Mouse (Mus musculus) CH12.LX (cell line): ENCODE measurements around the gene Kctd12b. TPM values are rescaled to one million over a fixed set of nuclear protein-coding genes. Genes with fewer than 3 reads are reported as not detected.

Experiments
- DNase-seq: peaks from one replicate; pipeline ENCODE4 v3.0.0-alpha.2; 2013; ENCODE audit errors: extremely low read depth
- H3K27ac ChIP-seq: 2 replicates; pipeline ENCODE4 v1.5.1; 2012; ENCODE audit warnings: low read depth, mild to moderate bottlenecking, control low read depth, moderate library complexity; ENCODE audit not compliant: insufficient read depth
- H3K27me3 ChIP-seq: replicated peaks from 2 replicates; pipeline ENCODE3; 2012; ENCODE audit warnings: inconsistent platforms
- H3K36me3 ChIP-seq, 2 experiments: replicated peaks in 1 of 2; 2 replicates each; pipeline versions ENCODE3 to v1.6.1; 2012; ENCODE audit warnings: inconsistent platforms in 1 of 2, low read length in 1 of 2, mild to moderate bottlenecking in 1 of 2, mixed read lengths in 1 of 2, moderate library complexity in 1 of 2; ENCODE audit not compliant: control insufficient read depth in 1 of 2, insufficient read depth in 1 of 2
- H3K4me1 ChIP-seq, 2 experiments: 2 replicates each; pipeline ENCODE4 v1.6.1; 2012; ENCODE audit warnings: inconsistent platforms in 1 of 2, moderate library complexity in 1 of 2; ENCODE audit not compliant: insufficient read depth in 2 of 2, control insufficient read depth in 1 of 2
- H3K4me2 ChIP-seq: 2 replicates; pipeline ENCODE4 v1.6.1; 2012; ENCODE audit warnings: low read depth, mild to moderate bottlenecking, control low read depth; ENCODE audit not compliant: poor library complexity, insufficient read depth, severe bottlenecking
- H3K4me3 ChIP-seq, 3 experiments: fragments of 150-350 bp in 1 of 3; sonication (generic) in 1 of 3; replicated peaks in 1 of 3; 2 replicates each; pipeline versions ENCODE3 to v1.5.1; 2011 to 2012; ENCODE audit warnings: low read depth in 2 of 3, low read length in 2 of 3, mild to moderate bottlenecking in 2 of 3, moderate library complexity in 2 of 3, control low read depth in 1 of 3, improper control_type of control experiment in 1 of 3, inconsistent platforms in 1 of 3, mixed read lengths in 1 of 3; ENCODE audit not compliant: poor library complexity in 1 of 3
- H3K79me2 ChIP-seq: replicated peaks from 2 replicates; pipeline ENCODE4 v1.6.1; 2012; ENCODE audit warnings: mild to moderate bottlenecking, moderate library complexity; ENCODE audit not compliant: control insufficient read depth, poor library complexity, insufficient read depth, severe bottlenecking; ENCODE audit errors: extremely low read depth
- H3K9ac ChIP-seq: 2 replicates; pipeline ENCODE4 v1.6.1; 2012; ENCODE audit warnings: low read depth, mild to moderate bottlenecking, control low read depth, moderate library complexity; ENCODE audit not compliant: insufficient read depth
- H3K9me3 ChIP-seq: replicated peaks from 2 replicates; pipeline ENCODE3; 2012; ENCODE audit warnings: low read length, inconsistent platforms, mixed read lengths
- CHD1 ChIP-seq: IDR thresholded peaks from 2 replicates; pipeline ENCODE4 v1.6.1; 2012; ENCODE audit warnings: low read depth, low read length, improper control_type of control experiment, inconsistent platforms
- CTCF ChIP-seq, 2 experiments: IDR thresholded peaks in 1 of 2; conservative IDR thresholded peaks in 1 of 2; 2 replicates each; pipeline ENCODE4 v1.5.1; 2011 to 2012; ENCODE audit warnings: low read depth in 2 of 2, low read length in 2 of 2, improper control_type of control experiment in 1 of 2, inconsistent platforms in 1 of 2, mild to moderate bottlenecking in 1 of 2, moderate library complexity in 1 of 2
- HCFC1 ChIP-seq: IDR thresholded peaks from 2 replicates; pipeline ENCODE4 v1.6.1; 2012; ENCODE audit warnings: low read depth, mild to moderate bottlenecking, inconsistent platforms, low read length, improper control_type of control experiment
- KAT2A ChIP-seq: IDR thresholded peaks from 2 replicates; pipeline ENCODE4 v1.6.1; 2012; ENCODE audit warnings: low read length, improper control_type of control experiment, inconsistent platforms; ENCODE audit not compliant: insufficient replicate concordance
- NELFE ChIP-seq: IDR thresholded peaks from 2 replicates; pipeline ENCODE4 v1.6.1; 2011; ENCODE audit warnings: low read depth, low read length, improper control_type of control experiment
- POLR2A ChIP-seq: IDR thresholded peaks from 2 replicates; pipeline ENCODE4 v1.6.1; 2011; ENCODE audit warnings: low read depth, mild to moderate bottlenecking, improper control_type of control experiment, low read length
- POLR2AphosphoS2 ChIP-seq: IDR thresholded peaks from 2 replicates; pipeline ENCODE4 v1.6.1; 2011; ENCODE audit warnings: low read depth, low read length, improper control_type of control experiment
- RAD21 ChIP-seq: IDR thresholded peaks from 2 replicates; pipeline ENCODE4 v1.6.1; 2011; ENCODE audit warnings: low read depth, mild to moderate bottlenecking, low read length, improper control_type of control experiment, moderate library complexity
- TCF12 ChIP-seq: IDR thresholded peaks from 2 replicates; pipeline ENCODE4 v1.6.1; 2014; ENCODE audit warnings: low read depth, mild to moderate bottlenecking, inconsistent platforms, low read length, improper control_type of control experiment
- USF1 ChIP-seq: IDR thresholded peaks from 2 replicates; pipeline ENCODE4 v1.6.1; 2014; ENCODE audit warnings: low read depth, mild to moderate bottlenecking, inconsistent platforms, low read length, improper control_type of control experiment
- ZNF384 ChIP-seq: IDR thresholded peaks from 2 replicates; pipeline ENCODE4 v1.6.1; 2012; ENCODE audit warnings: low read depth, low read length, improper control_type of control experiment, inconsistent platforms
- dilution Hi-C: fragments of 300-500 bp; cut with MboI; formaldehyde crosslinking; loops from 2 replicates; pipeline ENCODE4 v1.14.3; 2020; ENCODE audit warnings: low sequenced_read_pairs; ENCODE audit not compliant: extremely low pct_unique_long_range_greater_than_20kb, extremely low pct_ligation_motif_present
- in situ Hi-C: fragments of 300-500 bp; cut with MboI; formaldehyde crosslinking; loops from 3 replicates; pipeline ENCODE4 v1.14.3; 2019; ENCODE audit warnings: low sequenced_read_pairs, low pct_ligation_motif_present, low pct_unique_long_range_greater_than_20kb, mixed read lengths
- polyA plus RNA-seq: library from polyadenylated mRNA; unstranded; fragments of >175 nt; gene quantifications from 2 replicates; pipeline ENCODE4 v1.2.1, GENCODE M21; 2012; ENCODE audit warnings: low read depth; ENCODE audit not compliant: insufficient read length
- total RNA-seq, 2 experiments: library from RNA; depleted of rRNA; stranded (reverse); fragments of 300-350 nt in 1 of 2; fragments of >200 nt in 1 of 2; gene quantifications; 2 replicates each; pipeline ENCODE4 v1.2.3; 2012 to 2014

Gene Kctd12b
- total and polyA plus RNA-seq, 3 experiments, result not detected

GRCm38 (mm10) chrX:153636247-153636646, 59.9 kb downstream of the Kctd12b start:
- dilution Hi-C loops, result no loop called here
- Histone ChIP-seq H3K9ac (no peak overlapping the region), H3K9me3 (no peaks in the 10 kb centered on the region), H3K36me3 (no peaks in the 10 kb centered on the region), H3K4me2 (no peak overlapping the region), H3K4me3 (no peak overlapping the region), H3K27me3 (no peaks in the 10 kb centered on the region), H3K4me1 (no peaks in the 10 kb centered on the region), H3K27ac (no peak overlapping the region), H3K79me2 (no peaks in the 10 kb centered on the region)
- no peak for TF ChIP-seq POLR2AphosphoS2
- TF ChIP-seq RAD21, result no peak
- TF ChIP-seq ZNF384, result no peak
- no peak for TF ChIP-seq NELFE
- no peak for TF ChIP-seq POLR2A
- no peak for TF ChIP-seq KAT2A
- TF ChIP-seq TCF12, result no peak
- no peak for TF ChIP-seq CTCF (conservative IDR thresholded peaks at IDR 0.05 in 1 of 2, IDR thresholded peaks at IDR 0.05 in 1 of 2; ENCODE audit: low read depth in 2 of 2, low read length in 2 of 2)
- no peak for TF ChIP-seq USF1
- TF ChIP-seq CHD1, result no peak
- TF ChIP-seq HCFC1, result no peak
- in situ Hi-C loops, result no loop called here
- DNase-seq, result no peak

Other genes starting within 250 kb of the Kctd12b start
- not detected in 2 replicates for gene Ubqln2, start 198.2 kb downstream of the Kctd12b start, total RNA-seq (2012; rRNA removed)
- not detected in 2 replicates for gene Ubqln2, start 198.2 kb downstream of the Kctd12b start, total RNA-seq (2014; rRNA removed)
- not detected in 2 replicates for gene Ubqln2, start 198.2 kb downstream of the Kctd12b start, polyA plus RNA-seq
- gene Cypt3, start 137.8 kb downstream of the Kctd12b start, total RNA-seq (2012; rRNA removed), result not detected in 2 replicates
- gene Cypt3, start 137.8 kb downstream of the Kctd12b start, total RNA-seq (2014; rRNA removed), result not detected in 2 replicates
- gene Cypt3, start 137.8 kb downstream of the Kctd12b start, polyA plus RNA-seq, result not detected in 2 replicates
- not detected in 2 replicates for gene Nbdy, start 27.2 kb upstream of the Kctd12b start, total RNA-seq (2012; rRNA removed)
- gene Nbdy, start 27.2 kb upstream of the Kctd12b start, total RNA-seq (2014; rRNA removed), result not detected in 2 replicates
- not detected in 2 replicates for gene Nbdy, start 27.2 kb upstream of the Kctd12b start, polyA plus RNA-seq
- not detected in 2 replicates for gene Spin2c, start 135.8 kb upstream of the Kctd12b start, total RNA-seq (2012; rRNA removed)
- gene Spin2c, start 135.8 kb upstream of the Kctd12b start, total RNA-seq (2014; rRNA removed), result not detected in 2 replicates
- not detected in 2 replicates for gene Spin2c, start 135.8 kb upstream of the Kctd12b start, polyA plus RNA-seq